Mouse (Mus musculus): ENCODE data around the gene Olfr1432.
"Not testable (repeated sequence)": the region's sequence is repeated elsewhere in the genome, so short reads cannot be mapped to it uniquely, and the experiment has no call there.

Olfr1432 gene

DNA sequence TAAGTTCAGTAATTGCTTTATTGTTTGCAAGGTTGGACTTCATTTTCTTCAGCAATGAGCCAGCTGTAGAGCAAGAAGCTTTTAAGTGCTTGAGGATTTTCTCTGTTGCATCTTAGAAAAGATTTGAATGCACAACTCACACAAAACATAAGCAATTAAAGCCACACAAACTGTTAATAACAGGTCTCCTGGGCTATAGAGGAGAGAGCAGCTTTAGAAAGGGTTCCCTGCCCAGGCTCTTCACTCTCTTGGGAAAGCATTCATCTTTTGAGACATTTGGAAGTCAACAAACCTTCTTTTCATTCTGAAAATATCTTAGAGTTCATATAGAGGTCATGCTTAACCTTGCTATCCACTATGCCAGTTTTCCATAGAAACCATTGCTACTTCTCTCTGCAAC is at the start of gene Olfr1432:
TSS of gene Olfr1432 (minus strand) at position 101 of the 400 bp plus-strand sequence.
- DNase-seq (ENCODE audit: low read depth, low spot score), result not testable (repeated sequence)

DNA sequence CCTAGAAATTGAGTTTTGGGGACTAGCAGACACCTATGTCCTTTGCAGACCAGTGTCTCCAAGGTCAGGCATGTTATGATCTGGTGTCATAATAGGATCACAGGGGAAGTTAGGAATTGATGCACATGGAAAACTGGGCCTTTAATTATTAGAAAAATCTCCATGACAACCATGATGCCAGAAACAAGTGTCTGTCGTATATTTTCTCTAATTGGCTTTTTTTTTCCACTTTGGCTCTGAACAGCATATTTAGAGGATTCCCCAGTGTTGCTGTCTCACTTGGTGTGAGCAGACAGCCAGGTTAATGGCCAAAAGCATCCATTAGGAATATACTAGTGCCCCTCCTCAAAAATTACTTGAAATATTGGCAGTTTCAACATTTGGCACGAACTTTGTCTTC is 47.2 kb upstream of the Olfr1432 start, which contains the start of gene Olfr1434:
TSS of gene Olfr1434 (plus strand) at position 301 of the 400 bp plus-strand sequence.
- no peak for DNase-seq (ENCODE audit: low read depth, low spot score)

DNA sequence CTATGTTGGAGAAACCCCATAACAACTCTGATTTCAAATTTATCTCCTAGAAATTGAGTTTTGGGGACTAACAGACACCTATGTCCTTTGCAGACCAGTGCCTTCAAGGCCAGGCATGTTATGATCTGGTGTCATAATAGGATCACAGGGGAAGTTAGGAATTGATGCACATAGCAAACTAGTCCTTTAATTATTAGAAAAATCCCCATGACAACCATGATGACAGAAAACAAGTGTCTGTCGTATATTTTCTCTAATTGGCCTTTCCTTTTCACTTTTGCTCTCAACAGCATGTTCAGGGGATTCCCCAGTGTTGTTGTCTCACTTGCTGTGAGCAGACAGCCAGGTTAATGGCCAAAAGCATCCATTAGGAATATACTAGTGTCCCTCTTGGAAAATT is 28.3 kb upstream of the Olfr1432 start, which contains the start of gene Olfr235:
TSS of gene Olfr235 (plus strand) at position 301 of the 400 bp plus-strand sequence.
- DNase-seq (ENCODE audit: low read depth, low spot score), result no peak

DNA sequence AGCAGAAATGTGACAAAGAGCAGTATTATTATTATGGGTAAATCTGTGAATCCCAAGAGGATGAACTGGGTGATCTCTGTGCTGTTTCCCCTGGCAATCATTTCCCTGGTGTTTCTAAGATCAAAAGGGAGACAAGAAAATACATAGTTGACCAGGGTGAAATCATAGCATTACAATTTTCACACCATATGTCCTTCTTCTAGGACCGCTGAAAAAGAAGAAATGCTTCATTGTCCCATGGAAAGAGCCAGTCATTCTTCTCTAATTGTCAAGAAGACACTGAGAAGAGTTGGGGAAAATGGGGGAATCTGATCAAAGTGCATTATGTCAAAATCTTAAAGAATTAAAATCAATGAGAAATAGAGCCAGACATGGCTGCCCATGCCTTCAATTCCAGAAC is 9.2 kb upstream of the Olfr1432 start, which contains the start of gene Olfr262:
TSS of gene Olfr262 (minus strand) at position 101 of the 400 bp plus-strand sequence.
- no peak for DNase-seq (ENCODE audit: low read depth, low spot score)

DNA sequence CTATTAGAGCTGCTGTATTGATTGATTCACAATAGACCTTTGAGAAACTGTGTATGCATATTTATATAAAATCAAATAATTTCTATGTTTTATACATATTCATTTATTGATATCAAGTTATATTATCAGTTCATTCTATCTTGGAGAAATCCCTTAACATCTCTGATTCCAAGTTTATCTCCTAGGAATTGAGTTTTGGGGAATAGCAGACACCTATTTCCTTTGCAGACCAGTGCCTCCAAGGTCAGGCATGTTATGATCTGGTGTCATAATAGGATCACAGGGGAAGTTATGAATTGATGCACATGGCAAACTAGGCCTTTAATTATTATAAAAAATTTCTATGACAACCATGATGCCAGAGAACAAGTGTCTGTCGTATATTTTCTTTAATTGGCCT is 32.1 kb downstream of the Olfr1432 start, which contains the start of gene Olfr1431:
TSS of gene Olfr1431 (plus strand) at position 301 of the 400 bp plus-strand sequence.
- no peak for DNase-seq (ENCODE audit: low read depth, low spot score)

DNA sequence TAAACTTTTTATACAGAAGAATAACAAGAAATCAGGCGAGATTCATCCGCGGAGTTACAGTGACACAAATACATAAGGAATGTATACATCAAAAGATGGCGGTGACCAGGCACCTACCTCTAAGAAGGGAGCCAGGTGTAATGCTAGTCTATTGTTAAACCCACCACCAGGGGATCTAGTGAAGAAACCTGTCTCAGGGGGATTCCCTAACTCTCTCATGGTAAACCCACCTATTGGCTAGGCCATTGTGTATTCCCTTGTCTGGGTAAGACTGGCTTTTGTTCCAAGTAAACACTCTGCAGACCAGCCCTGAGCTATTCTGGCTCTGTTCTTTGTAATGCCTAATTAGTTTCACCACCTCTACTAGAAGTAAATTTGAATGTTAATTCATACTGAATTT is 33.3 kb downstream of the Olfr1432 start:
- DNase-seq (ENCODE audit: low read depth, low spot score), result not testable (repeated sequence)

All from brain, adult 2 months (tissue).